Mouse (Mus musculus): ENCODE measurements around the gene Tmem238l.

Gene Tmem238l

DNA sequence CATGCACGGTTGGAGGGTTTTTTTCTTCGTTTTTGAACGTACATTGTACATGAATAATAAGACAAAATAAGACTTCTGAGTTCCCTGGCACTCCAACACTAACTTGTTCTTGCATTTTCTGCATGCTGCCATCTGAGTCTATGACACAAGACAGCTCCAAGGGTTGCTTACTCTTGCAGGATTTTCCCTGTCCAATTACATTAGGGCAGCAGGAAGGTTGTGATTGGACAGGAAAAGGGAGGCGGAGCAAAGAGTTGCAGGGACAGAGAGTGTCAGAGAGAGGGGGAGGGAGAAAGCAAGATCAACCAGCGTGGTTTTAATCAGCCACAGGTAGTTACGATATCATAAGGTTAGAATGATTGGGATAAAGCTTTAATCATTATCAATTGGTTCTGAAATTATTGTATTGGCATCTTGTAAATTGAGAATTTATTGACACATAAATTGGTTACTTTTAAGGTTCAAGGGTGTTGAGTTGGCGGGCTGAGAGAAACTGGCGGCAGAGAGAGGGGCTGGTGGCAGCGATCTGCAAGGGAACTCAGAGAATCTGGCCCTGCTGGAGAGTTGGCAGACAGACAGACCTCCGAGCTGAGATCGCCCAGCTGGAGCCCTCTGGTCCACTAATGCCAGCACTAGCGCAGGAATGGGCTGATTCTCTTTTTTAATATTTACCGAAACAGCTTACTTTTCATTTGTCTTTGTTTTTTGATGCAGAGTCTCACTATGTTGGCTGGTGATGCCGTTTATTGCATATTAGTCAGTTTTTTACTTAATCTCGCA is 25.1 kb downstream of the Tmem238l start:
- DNase-seq, result no peak

DNA sequence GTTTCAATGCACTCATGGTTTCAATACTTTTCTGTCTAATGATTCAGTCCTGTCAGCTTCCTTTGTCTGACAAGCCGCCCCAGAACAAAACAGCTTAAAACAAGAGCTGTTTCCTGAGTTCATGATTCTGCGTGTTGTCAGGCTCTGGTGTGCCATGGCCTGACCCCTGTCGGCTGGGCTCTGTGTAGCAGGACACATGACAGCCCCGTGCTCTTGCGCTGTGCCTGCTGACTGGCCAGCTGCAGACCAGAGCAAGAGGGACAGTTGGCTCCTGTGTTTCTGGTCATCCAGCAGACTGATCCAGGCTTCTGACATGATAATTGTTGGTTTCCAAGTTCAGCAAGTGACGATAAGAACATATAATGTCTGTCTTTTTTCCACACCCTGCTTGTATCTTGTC is 26.4 kb downstream of the Tmem238l start:
- peak; percentile 39 for DNase-seq

GRCm38 (mm10) chr11:66983422-66984164 is 27.2 kb downstream of the Tmem238l start:
- no peak for DNase-seq

DNA sequence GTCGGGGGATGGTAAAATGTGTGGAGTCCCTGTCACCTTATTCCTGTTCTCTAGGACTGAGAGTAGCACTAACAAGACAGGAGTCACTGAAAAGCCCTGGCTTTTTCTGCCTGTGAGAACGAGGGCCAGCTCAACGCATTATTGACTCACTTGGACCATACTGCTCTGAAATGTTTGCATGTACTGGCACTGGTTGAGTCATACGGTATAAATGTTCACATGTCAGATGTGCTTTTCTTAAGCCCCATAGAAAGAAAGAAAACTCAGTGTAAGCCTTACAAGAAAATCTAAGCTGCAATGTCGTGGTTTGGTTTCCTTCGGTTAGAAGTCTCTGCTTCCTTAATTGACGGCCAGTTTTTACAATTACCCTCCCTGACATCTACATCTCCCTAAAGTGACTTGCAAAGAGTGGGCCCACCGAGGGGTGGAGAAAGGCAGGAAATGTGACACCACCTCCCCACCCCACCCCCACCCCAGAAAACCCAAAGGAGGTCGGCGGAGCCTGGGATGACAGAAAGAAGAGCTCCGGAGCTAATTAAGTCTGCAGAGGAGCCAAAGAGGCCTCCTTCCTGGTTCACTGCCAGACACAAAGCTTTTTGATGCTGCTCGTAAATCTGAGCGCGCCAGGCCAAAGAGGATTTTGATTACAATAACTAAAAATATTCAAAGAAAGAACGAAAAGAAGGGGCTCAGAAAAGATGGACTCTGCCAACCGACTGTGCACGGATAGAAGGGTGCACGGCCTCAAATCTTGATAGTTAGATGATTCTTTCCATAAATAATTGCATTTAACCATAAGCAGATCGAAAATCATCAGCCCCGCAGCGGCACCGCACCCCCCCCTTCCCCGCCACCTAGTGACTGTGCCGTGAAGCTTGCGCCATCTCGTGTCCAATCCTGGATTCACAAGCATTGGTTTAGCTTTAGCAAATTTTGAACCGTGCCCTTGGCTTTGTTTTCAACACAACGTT is 28.0 kb downstream of the Tmem238l start:
- DNase-seq, result peak; percentile 70

- peak; percentile 26 for DNase-seq
Measured at GRCm38 (mm10) chr11:66985136-66985702, 28.8 kb downstream of the Tmem238l start.

- no peak for DNase-seq
Measured at GRCm38 (mm10) chr11:66992150-66992549, 35.7 kb downstream of the Tmem238l start.

DNA sequence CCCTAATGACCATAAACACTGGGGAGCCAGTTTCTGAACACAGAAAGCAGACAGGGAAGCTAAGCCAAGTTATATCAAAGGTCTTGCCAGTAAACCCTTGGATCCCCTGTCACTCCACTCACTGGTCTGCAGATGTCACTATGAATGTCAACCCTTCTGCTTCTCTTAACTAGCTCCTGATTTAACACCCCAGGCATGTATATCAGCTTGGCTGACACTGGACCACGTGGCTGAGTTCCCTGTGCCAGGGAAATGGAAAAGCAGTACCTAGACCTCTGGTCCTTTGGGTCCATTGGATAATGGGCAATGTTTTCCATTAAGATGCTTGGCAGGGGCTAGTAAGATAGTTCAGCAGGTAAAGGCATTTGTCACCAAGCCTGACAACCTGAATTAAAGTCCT is 37.2 kb downstream of the Tmem238l start:
- DNase-seq, result no peak

DNA sequence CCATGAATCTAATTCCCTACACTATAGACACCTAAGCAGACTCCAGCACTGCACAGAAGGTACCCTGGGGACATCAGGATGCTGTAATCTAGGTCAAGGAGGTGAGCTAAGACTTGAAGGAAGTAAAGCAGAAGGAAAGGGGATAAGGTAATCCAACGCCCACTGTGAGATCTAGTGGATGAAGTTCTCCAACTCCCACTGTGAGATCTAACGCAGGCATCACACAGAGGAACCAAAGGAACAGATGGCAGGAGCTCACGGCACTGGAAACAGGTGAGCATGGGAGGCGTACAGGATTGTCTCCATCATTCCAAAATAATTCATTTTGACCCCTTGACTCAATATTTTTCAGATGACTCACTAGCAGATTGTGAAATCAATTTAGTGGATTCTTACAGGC is 40.0 kb downstream of the Tmem238l start:
- no peak for DNase-seq

DNA sequence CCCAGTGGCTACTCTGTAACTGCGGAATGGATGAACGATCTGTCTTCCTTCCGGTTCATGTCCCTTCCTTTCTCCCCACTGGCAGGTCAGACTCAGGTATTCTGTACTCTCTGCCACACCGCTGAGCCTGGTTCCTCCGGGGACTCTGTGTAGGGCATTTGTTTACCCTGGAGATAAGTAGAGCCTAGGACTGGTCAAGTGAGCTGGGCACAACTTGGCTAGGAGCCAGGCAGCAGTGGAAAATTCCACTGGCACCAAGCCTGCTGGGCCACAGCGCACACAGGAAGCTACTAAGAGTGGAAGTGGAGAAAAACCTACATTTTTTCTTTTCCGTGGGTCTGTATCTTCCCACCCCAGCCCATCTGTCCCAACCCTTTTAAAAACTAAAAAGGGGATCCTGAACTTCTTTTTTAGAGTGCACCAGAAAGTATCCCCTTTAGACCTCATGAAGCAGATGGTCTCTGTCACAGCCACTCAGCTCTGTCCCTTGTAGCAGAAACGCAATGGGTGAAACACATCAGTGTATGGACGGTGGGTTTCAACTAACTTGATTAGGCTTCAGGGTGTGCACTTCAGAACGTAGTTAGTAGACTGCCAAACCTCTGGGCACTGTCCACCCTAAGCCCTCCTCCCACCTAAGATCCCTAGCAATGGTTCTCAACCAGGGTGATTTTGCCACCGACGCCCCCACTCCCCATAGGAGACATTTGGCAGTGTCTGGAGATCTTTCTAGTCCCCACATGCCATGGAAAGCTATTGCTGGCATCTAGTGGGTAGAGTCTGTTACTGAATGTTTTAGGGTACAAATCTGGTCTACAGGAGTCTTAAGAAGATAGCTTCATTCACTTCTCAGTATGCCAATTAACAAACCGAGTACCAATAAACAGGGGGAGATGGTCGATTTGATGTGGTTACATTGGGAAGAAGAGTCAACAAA is 42.3 kb downstream of the Tmem238l start:
- peak; percentile 92 for DNase-seq

DNA sequence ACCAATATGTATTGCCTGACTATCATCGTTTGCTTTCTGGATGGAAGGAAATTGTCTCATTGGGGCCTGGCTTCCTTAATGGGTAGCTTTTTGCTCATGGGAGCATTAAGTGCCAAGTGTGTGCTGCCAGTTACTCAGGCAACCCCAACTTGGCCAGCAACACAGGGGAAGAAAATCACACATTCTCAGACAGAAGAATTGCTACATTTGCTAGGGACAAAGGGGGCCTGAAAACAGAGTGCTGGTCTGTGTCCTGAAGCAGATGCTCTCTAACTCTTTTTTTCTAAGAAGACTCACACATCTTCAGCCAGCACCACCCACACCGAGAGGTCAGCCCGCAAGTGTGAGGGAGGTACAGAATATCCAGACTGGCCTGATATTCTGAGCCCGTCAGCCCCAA is 44.2 kb downstream of the Tmem238l start:
- DNase-seq, result no peak

DNA sequence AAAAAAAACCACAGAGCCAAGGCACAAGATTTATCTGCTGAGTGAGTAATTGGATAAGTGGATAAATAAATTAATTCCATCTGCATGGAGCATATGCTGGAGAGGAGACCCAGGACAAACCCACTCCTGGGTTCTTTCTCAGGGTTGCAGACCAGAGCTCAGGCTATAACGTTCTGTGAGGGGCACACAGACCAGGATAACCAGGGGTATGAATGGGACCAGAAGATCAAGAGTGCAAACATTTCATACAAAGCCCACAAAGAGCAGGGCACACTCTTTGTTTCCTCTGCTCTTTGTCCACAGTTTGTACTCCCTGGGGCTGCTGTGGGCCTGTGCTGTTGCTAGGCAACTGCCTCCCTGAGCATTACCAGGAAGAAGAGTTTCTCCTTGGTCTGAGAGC is 45.3 kb downstream of the Tmem238l start:
- no peak for DNase-seq

DNA sequence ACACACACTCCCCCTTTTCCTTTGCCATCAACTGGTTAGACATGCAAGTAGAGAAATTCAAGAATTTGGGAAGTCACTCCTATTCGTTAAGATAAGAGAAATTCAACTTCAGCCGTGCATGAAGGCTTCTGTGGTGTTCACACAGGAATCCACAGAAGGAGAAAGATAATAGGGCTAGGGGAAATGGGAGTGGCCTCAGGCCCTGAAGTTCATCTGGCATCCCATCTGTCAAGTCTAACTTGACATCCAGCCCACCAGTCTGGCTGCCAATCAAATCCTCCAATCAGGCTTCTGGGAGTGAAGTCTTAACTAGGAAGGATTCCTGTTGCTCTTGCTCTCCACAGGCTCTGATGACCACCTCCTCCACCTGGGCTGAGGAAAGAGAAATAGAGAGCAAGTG is 46.5 kb downstream of the Tmem238l start:
- DNase-seq, result no peak

DNA sequence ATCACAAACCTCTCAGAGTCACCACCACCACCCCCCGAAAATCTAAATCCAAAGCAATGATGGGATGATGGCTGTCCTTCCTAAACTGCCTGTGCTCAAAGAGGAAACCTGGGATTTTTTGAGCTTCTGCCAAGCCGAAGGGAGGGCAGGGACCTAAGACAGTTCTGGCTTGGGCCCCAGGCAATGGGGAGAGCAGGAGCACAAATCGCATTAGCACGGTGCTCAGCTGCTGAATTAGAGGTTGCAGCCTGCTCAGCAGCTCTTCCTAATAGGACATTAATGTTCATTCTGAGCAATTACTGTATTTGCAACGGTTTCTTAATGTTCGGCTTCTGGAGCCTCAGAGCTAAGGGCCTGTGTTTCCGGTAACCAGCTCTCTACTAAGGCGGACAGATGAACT is 51.5 kb downstream of the Tmem238l start:
- no peak for DNase-seq

- DNase-seq, result no peak
Measured at GRCm38 (mm10) chr11:67008528-67008927, 52.1 kb downstream of the Tmem238l start.

DNA sequence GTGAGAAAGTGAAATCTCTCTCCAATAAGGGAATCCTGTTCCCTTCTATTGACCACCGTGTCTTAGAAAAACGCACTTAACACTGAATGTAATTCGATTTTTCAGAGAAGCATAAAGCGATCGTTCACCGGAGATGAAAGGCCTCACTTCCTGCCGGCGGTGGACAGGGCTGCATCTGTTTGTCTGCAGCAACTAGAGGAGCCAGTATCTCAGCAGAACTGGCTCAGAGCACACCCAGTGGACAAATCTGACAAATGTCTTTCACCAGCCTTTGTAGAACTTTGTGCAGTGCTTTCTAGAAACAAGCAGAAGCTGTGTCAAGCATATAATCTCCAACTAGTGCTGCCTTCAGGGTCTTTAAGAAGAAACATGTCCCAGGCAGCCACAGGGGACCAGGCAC is 54.0 kb downstream of the Tmem238l start:
- no peak for DNase-seq

DNA sequence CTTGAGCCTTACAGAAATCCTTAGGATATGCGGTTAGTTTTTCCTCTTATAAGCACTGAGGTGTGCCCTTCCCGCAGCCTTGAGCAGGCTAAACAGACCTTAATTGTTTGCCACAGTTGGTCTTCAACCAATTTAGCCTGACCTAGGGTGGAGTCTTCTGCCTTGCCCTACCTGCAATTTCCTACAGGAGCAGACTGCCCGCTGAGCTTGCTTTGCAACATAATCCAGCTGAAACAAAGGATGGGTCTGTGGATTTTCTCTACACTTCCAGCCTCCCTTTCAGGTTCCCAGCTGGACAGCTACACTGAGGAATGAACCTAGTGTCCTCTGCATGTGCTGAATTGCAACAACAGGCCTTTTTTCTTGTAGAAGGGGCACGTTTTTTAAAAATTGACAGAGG is 55.2 kb downstream of the Tmem238l start:
- no peak for DNase-seq
